Mouse (Mus musculus): ENCODE data around the gene Tom1. TPM values are rescaled to one million over a fixed set of nuclear protein-coding genes. Genes with fewer than 3 reads are reported as not detected.

Tom1 gene
- polyA plus RNA-seq, 1 experiment from 2014 or later: 31.9 TPM

GRCm38 (mm10) chr8:75093399-75094156 is 60.1 kb downstream of the Tom1 start, which contains the start of gene Hmox1:
Gene Hmox1, plus strand, starts transcription at chr8:75093621.
- Histone ChIP-seq H3K27ac (no peak within 1 kb of the TSS; the same call in 1 of the 2 replicates), H3K9me3 (no peaks in the 10 kb centered on the region), H3K36me3 (peaks cover 25% of the 10 kb centered on the region), H3K27me3 (no peaks in the 10 kb centered on the region), H3K4me3 (peak within 1 kb of the TSS; percentile 65), H3K4me1 (peaks cover 30% of the 10 kb centered on the region), H3K4me2 (peak within 1 kb of the TSS; percentile 78), H3K9ac (peak within 1 kb of the TSS; percentile 79)
- peak; percentile 84 for ATAC-seq (ENCODE audit: insufficient number of reproducible peaks, insufficient read depth, low FRiP score, low TSS enrichment, low read depth)
- WGBS: under 1% methylated on average over 36 of the region's 36 CpGs

GRCm38 (mm10) chr8:75102956-75103355 is 69.5 kb downstream of the Tom1 start:
- no peaks in the 10 kb centered on the region for H3K9me3 ChIP-seq
- no peak overlapping the region for H3K4me3 ChIP-seq
- H3K36me3 ChIP-seq: peaks cover 23% of the 10 kb centered on the region
- H3K4me2 ChIP-seq: no peak overlapping the region
- no peaks in the 10 kb centered on the region for H3K4me1 ChIP-seq
- no peak overlapping the region for H3K9ac ChIP-seq
- WGBS: 86% methylated on average over 4 of the region's 4 CpGs
- H3K27me3 ChIP-seq: no peaks in the 10 kb centered on the region
- no peak overlapping the region for H3K27ac ChIP-seq
- ATAC-seq (ENCODE audit: insufficient number of reproducible peaks, insufficient read depth, low FRiP score, low TSS enrichment, low read depth): no peak

GRCm38 (mm10) chr8:75103376-75103878 is 69.9 kb downstream of the Tom1 start:
- H3K4me1 ChIP-seq: 0 out of 2 replicates have a peak, but pooled peaks cover 2% of the 10 kb centered on the region
- H3K36me3 ChIP-seq: peaks cover 18% of the 10 kb centered on the region; the same call in 1 of the 2 replicates
- ATAC-seq (ENCODE audit: insufficient number of reproducible peaks, insufficient read depth, low FRiP score, low TSS enrichment, low read depth): no peak
- H3K4me3 ChIP-seq: no peak overlapping the region
- no peak overlapping the region for H3K4me2 ChIP-seq
- no peaks in the 10 kb centered on the region for H3K27me3 ChIP-seq
- no peaks in the 10 kb centered on the region for H3K9me3 ChIP-seq
- H3K27ac ChIP-seq: no peak overlapping the region
- 45% methylated on average over 8 of the region's 8 CpGs for WGBS
- no peak overlapping the region for H3K9ac ChIP-seq

- Histone ChIP-seq H3K27me3 (no peaks in the 10 kb centered on the region), H3K4me3 (peak overlapping the region; percentile 81), H3K36me3 (peaks cover 20% of the 10 kb centered on the region), H3K27ac (peak overlapping the region; percentile 92), H3K4me2 (peak overlapping the region; percentile 66), H3K4me1 (peaks cover 25% of the 10 kb centered on the region), H3K9ac (peak overlapping the region; percentile 87), H3K9me3 (no peaks in the 10 kb centered on the region)
- peak; percentile 59 for ATAC-seq (ENCODE audit: insufficient number of reproducible peaks, insufficient read depth, low FRiP score, low TSS enrichment, low read depth)
- under 1% methylated on average over 9 of the region's 9 CpGs for WGBS
Measured at GRCm38 (mm10) chr8:75108527-75109235, 75.2 kb downstream of the Tom1 start.

GRCm38 (mm10) chr8:75109236-75109967 is 75.9 kb downstream of the Tom1 start, which contains the start of gene Mcm5:
Gene Mcm5, plus strand, starts transcription at chr8:75109569.
- peak; percentile 96 for ATAC-seq (ENCODE audit: insufficient number of reproducible peaks, insufficient read depth, low FRiP score, low TSS enrichment, low read depth)
- peak within 1 kb of the TSS; percentile 87 for H3K9ac ChIP-seq
- WGBS: under 1% methylated on average over 59 of the region's 59 CpGs

GRCm38 (mm10) chr8:75110093-75110492 is 76.6 kb downstream of the Tom1 start:
- Histone ChIP-seq H3K4me3 (peak overlapping the region; percentile 81), H3K9me3 (no peaks in the 10 kb centered on the region), H3K27me3 (no peaks in the 10 kb centered on the region), H3K36me3 (peaks cover 34% of the 10 kb centered on the region), H3K4me1 (peaks cover 25% of the 10 kb centered on the region), H3K4me2 (peak overlapping the region; percentile 97), H3K9ac (peak overlapping the region; percentile 86), H3K27ac (no peak overlapping the region)
- WGBS: 19% methylated on average over 13 of the region's 13 CpGs
- no peak for ATAC-seq (ENCODE audit: insufficient number of reproducible peaks, insufficient read depth, low FRiP score, low TSS enrichment, low read depth)

More at GRCm38 (mm10) chr8:75109236-75109967, 75.9 kb downstream of the Tom1 start, which contains the start of gene Mcm5:
- peak within 1 kb of the TSS; percentile 97 for H3K4me2 ChIP-seq
- peak within 1 kb of the TSS; percentile 92 for H3K27ac ChIP-seq
- peaks cover 27% of the 10 kb centered on the region for H3K36me3 ChIP-seq
- peaks cover 25% of the 10 kb centered on the region for H3K4me1 ChIP-seq
- H3K4me3 ChIP-seq: peak within 1 kb of the TSS; percentile 81
- no peaks in the 10 kb centered on the region for H3K9me3 ChIP-seq
- H3K27me3 ChIP-seq: no peaks in the 10 kb centered on the region

GRCm38 (mm10) chr8:75118505-75118904 is 85.0 kb downstream of the Tom1 start:
- no peaks in the 10 kb centered on the region for H3K9me3 ChIP-seq
- H3K27me3 ChIP-seq: no peaks in the 10 kb centered on the region
- peaks cover 99% of the 10 kb centered on the region for H3K36me3 ChIP-seq
- no peaks in the 10 kb centered on the region for H3K4me1 ChIP-seq
- 89% methylated on average over 1 of the region's 1 CpGs for WGBS
- no peak overlapping the region for H3K9ac ChIP-seq
- ATAC-seq (ENCODE audit: insufficient number of reproducible peaks, insufficient read depth, low FRiP score, low TSS enrichment, low read depth): no peak
- no peak overlapping the region for H3K4me2 ChIP-seq
- H3K4me3 ChIP-seq: no peak overlapping the region
- H3K27ac ChIP-seq: no peak overlapping the region

- Histone ChIP-seq H3K36me3 (peaks cover 99% of the 10 kb centered on the region), H3K27ac (no peak overlapping the region), H3K4me3 (no peak overlapping the region), H3K9me3 (no peaks in the 10 kb centered on the region), H3K4me2 (no peak overlapping the region), H3K4me1 (no peaks in the 10 kb centered on the region), H3K9ac (no peak overlapping the region), H3K27me3 (no peaks in the 10 kb centered on the region)
- WGBS: 94% methylated on average over 2 of the region's 2 CpGs
- ATAC-seq (ENCODE audit: insufficient number of reproducible peaks, insufficient read depth, low FRiP score, low TSS enrichment, low read depth): no peak
Measured at GRCm38 (mm10) chr8:75119287-75119686, 85.8 kb downstream of the Tom1 start.

Other genes with a start within 250 kb of the Tom1 start
- not detected in 2 replicates for gene Isx, start 160.5 kb upstream of the Tom1 start, polyA plus RNA-seq (2015; fragmentation: Nextera tagmentation; extraction: Ambion mirVana)
- gene Hmgxb4, start 40.3 kb upstream of the Tom1 start, polyA plus RNA-seq (2015; fragmentation: Nextera tagmentation; extraction: Ambion mirVana): 47.0 and 53.5 TPM in 2 replicates
- gene Hmox1, start 59.9 kb downstream of the Tom1 start, polyA plus RNA-seq (2015; fragmentation: Nextera tagmentation; extraction: Ambion mirVana): 24.0 and 29.0 TPM in 2 replicates
- 159 and 177 TPM in 2 replicates for gene Mcm5, start 75.9 kb downstream of the Tom1 start, polyA plus RNA-seq (2015; fragmentation: Nextera tagmentation; extraction: Ambion mirVana)
- 0.08 and 0.11 TPM in 2 replicates for gene Rasd2, start 180.2 kb downstream of the Tom1 start, polyA plus RNA-seq (2015; fragmentation: Nextera tagmentation; extraction: Ambion mirVana)